Mouse (Mus musculus) midbrain, embryonic 14.5 days (tissue): Measurements from ENCODE around the gene Map4k3. TPM values are rescaled to one million over a fixed set of nuclear protein-coding genes. Genes with fewer than 3 reads are reported as not detected.
"Not testable (repeated sequence)": the region's sequence is repeated elsewhere in the genome, so short reads cannot be mapped to it uniquely, and the experiment has no call there.

Source experiments
- ATAC-seq: fragments of 200-750 bp; cut with Nextera tagmentation; 2 replicates; pipeline ENCODE4 v1.8.0; 2017; ENCODE audit warnings: moderate number of reproducible peaks, moderate library complexity; ENCODE audit not compliant: low FRiP score, low TSS enrichment
- DNase-seq: peaks from one replicate; pipeline ENCODE4 v3.0.0-alpha.2; 2015
- H3K27ac ChIP-seq: fragments of 300-500 bp; sonication (generic); replicated peaks from 2 replicates; pipeline ENCODE4 v1.5.1; 2014; ENCODE audit warnings: mild to moderate bottlenecking, low read depth, low read length, moderate library complexity
- H3K27me3 ChIP-seq: fragments of 300-500 bp; sonication (generic); 2 replicates; pipeline ENCODE4 v1.6.1; 2014; ENCODE audit warnings: low read length, control low read depth, mixed read lengths; ENCODE audit not compliant: control insufficient read depth, insufficient read depth
- H3K36me3 ChIP-seq: fragments of 300-500 bp; sonication (generic); 2 replicates; pipeline ENCODE4 v1.6.1; 2014; ENCODE audit warnings: low read length, control low read depth; ENCODE audit not compliant: control insufficient read depth, insufficient read depth
- H3K4me1 ChIP-seq: fragments of 300-500 bp; sonication (generic); 2 replicates; pipeline ENCODE4 v1.6.1; 2014; ENCODE audit warnings: mild to moderate bottlenecking, antibody characterized with exemption, low read length, control low read depth; ENCODE audit not compliant: control insufficient read depth, insufficient read depth
- H3K4me2 ChIP-seq: fragments of 300-500 bp; sonication (generic); 2 replicates; pipeline ENCODE4 v1.6.1; 2014; ENCODE audit warnings: mild to moderate bottlenecking, low read length, moderate library complexity
- H3K4me3 ChIP-seq: fragments of 300-500 bp; sonication (generic); replicated peaks from 2 replicates; pipeline ENCODE4 v1.5.1; 2014; ENCODE audit warnings: low read depth, low read length
- H3K9ac ChIP-seq: fragments of 300-500 bp; sonication (generic); replicated peaks from 2 replicates; pipeline ENCODE4 v1.6.1; 2014; ENCODE audit warnings: mild to moderate bottlenecking, low read length, moderate library complexity
- H3K9me3 ChIP-seq: fragments of 300-500 bp; sonication (generic); 2 replicates; pipeline ENCODE4 v1.6.1; 2016; ENCODE audit warnings: low read length, control low read depth, mixed read lengths; ENCODE audit not compliant: control insufficient read depth
- WGBS: fragments of 180-500 bp; shearing (Covaris S2); extraction: QIAGEN DNeasy Blood & Tissue Kit; methylation state at CpG from one replicate; pipeline ENCODE4 v1.1.7; 2014; 5-methylcytosine and 5-hydroxymethylcytosine counted together
- polyA plus RNA-seq: library from polyadenylated mRNA; unstranded; fragments of >200 nt; fragmentation: Nextera tagmentation; extraction: Ambion mirVana; gene quantifications from 2 replicates; pipeline ENCODE4 v1.2.1, GENCODE M21; 2014

The Map4k3 gene
- polyA plus RNA-seq, 1 experiment from 2014 or later: 39.7 TPM

DNA sequence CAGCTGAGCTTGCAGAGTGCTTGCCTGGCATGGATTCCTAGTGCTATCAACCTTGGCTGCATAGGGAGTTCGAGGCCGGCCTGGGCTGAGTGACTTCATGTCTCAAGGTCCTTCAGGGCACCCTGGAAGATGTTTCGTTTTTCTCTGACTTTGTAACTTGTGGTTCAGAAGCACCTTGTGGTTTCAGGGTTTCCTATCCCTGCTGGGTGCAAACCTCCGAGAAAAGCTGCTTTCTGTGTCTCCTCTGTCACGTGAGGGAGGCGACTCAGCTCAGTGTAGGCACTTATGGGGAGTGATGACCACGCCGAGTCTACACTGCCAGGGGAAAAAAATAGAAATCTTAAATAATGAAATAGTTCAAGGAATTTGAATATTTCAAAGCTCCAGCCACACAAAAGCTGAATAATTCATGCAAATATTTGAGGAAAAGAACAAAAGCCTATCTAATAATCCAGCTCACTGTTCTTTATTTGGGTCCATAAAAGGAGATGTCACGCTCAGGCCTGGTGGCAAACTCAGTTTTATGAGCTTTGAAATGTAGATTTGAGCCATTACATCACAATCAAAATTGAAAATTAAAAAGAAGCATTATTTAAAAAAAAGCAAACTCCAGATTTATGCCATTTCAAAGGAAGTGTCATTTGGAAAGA, 34.2 kb upstream of the Map4k3 start:
- Histone ChIP-seq H3K9me3 (no peaks in the 10 kb centered on the region), H3K4me1 (peaks cover 6% of the 10 kb centered on the region; the same call in 1 of the 2 replicates), H3K27me3 (no peaks in the 10 kb centered on the region), H3K4me3 (no peak overlapping the region), H3K27ac (0 out of 2 replicates have a peak overlapping the region, but pooled peaks have one; percentile 8), H3K4me2 (0 out of 2 replicates have a peak overlapping the region, but pooled peaks have one; percentile 12), H3K36me3 (no peaks in the 10 kb centered on the region), H3K9ac (no peak overlapping the region)
- WGBS: 46% methylated on average over 9 of the region's 9 CpGs
- ATAC-seq (no peak), DNase-seq (peak; percentile 35)

DNA sequence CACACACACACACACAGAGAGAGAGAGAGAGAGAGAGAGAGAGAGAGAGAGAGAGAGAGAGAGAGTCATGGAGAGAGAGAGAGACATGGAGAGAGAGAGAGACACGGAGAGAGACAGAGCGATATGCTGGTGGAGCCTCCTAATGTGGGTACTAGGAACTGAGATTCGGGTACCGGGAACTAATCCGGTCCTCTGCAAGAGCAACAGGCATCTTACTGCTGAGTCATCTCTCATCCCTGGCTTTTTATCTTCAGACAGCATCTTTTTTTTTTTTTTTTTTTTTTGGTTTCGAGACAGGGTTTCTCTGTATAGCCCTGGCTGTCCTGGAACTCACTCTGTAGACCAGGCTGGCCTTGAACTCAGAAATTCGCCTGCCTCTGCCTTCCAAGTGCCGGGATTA, 32.9 kb upstream of the Map4k3 start:
- H3K4me2 ChIP-seq, H3K9me3 ChIP-seq, H3K27ac ChIP-seq, H3K9ac ChIP-seq, H3K4me3 ChIP-seq, H3K36me3 ChIP-seq, H3K4me1 ChIP-seq, DNase-seq, H3K27me3 ChIP-seq, ATAC-seq: not testable (repeated sequence)
- 90% methylated on average over 8 of the region's 8 CpGs for WGBS

DNA sequence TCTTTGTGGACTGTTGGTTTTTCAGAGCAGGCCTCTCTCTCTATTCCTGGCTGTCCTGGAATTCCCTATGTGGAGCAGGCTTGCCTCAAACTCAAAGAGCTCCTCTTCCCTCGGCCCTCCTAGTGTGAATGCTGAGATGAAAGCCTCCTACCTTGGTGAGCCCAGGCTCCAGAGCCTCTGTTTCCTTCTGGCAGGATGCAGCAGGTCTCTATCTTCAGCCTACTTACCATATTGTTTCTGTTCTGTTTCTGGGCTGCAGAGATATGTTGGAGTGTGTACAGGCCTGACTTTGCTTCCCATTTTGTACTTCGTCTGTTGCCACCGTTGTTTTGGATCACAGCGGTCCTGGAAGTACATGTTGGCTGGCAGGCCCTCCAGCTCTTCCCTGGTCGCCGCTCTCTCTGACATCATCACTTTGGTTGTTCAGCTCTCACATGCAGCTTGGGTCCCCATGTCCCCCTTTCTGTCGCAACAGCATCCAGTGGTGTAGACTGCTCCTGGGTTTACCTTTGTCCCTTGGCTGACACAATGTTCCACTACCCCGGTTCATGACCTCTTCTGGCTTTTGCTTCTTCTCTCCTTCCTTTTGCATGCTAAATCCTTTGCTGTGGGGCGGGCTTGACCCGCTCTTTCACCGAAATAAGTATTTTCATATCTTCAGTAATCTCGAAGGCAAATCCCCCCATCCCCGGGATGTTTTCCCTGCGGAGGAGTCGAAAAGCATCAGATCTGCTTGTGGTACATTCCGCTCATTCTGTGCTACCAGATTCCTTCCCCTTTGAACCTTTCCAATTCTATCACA, 32.3 kb upstream of the Map4k3 start:
- no peak overlapping the region for H3K9ac ChIP-seq
- no peaks in the 10 kb centered on the region for H3K36me3 ChIP-seq
- no peak overlapping the region for H3K27ac ChIP-seq
- no peaks in the 10 kb centered on the region for H3K27me3 ChIP-seq
- H3K4me1 ChIP-seq: peaks cover 6% of the 10 kb centered on the region; the same call in 1 of the 2 replicates
- no peak for DNase-seq
- no peak for ATAC-seq
- H3K4me3 ChIP-seq: no peak overlapping the region
- no peak overlapping the region for H3K4me2 ChIP-seq
- 95% methylated on average over 16 of the region's 16 CpGs for WGBS
- H3K9me3 ChIP-seq: no peaks in the 10 kb centered on the region

DNA sequence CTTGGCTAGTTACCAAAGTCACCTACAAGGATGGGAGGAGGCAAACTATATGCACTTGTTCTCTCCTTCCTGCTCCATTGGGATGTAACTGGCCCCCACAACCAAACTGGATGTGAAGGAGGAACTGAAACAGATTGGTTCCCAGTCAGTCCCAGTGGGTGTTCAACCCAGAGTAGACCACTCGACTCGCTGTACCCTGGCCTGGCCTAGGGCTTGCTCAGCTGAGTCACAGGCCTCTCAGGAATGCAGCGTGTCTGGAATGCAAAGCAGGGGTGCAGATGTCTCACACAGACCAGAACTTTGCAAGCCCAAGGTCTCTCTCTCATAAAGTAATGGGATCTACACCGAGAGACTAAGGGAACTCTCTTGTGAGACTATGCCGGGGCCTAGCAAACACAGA, 27.8 kb upstream of the Map4k3 start:
- Histone ChIP-seq H3K9ac (no peak overlapping the region), H3K27me3 (no peaks in the 10 kb centered on the region), H3K4me3 (no peak overlapping the region), H3K27ac (no peak overlapping the region), H3K4me1 (no peaks in the 10 kb centered on the region), H3K4me2 (no peak overlapping the region), H3K36me3 (no peaks in the 10 kb centered on the region), H3K9me3 (no peaks in the 10 kb centered on the region)
- ATAC-seq: no peak
- no peak for DNase-seq
- 82% methylated on average over 5 of the region's 5 CpGs for WGBS

DNA sequence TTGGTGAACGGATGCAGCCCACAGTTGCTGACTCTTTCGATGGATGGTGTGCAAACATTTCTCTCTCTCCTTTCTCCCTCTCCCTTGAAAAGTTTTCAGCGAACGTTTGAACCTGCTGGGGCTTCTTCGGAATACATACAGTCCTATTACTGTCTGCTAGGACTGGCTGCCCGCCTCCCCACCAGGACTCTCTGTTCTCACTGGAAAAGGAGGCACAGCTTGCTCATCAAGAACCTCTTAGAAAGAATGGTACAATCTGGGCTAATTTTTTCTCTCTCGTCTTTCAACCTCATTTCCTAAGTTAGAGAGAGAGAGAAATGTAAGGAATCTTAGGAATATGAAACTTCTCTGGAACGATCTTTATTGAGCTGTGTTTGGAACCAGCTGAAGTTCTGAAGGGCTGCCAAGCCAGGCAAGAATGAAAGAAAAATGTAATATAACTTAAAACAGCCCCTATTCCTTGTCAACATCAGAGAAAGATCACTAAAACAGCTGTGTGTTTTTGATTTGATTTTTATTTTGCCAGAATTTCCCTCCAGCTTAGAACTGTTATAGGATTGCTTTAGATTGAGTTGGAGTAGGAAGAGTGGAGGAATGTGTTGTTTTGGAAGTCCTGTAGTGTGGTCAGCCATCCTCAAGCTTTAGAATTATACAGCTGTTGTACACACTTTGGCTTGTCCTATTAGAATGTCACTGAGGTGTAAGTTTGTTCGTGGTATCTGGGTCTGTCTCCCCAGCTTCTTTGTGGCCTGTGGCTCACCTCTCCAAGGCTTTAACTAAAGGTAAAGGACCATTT, 27.0 kb upstream of the Map4k3 start:
- Histone ChIP-seq H3K27ac (no peak overlapping the region), H3K9me3 (no peaks in the 10 kb centered on the region), H3K36me3 (no peaks in the 10 kb centered on the region), H3K27me3 (no peaks in the 10 kb centered on the region), H3K4me2 (no peak overlapping the region), H3K9ac (no peak overlapping the region), H3K4me1 (no peaks in the 10 kb centered on the region), H3K4me3 (no peak overlapping the region)
- ATAC-seq: no peak
- 86% methylated on average over 9 of the region's 9 CpGs for WGBS
- no peak for DNase-seq

DNA sequence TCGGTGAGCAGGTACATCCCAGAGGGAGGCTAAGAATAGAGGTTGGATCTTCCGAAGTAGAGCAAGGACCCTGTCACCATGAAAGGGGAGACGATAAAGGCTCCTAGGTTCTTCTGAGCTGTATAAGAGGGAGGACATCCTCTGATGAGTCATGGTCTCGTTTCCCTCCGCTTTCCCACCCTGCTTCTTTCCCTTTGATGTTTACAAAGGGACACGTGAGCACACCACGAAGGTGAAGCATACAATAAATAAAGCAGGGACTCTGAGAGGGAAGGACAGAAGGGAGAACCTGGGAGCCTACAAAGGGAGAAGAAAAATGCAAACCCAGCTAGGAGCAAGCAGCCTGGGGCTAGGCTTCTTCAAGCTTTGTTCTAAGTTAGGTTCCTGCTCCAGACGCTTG, 26.3 kb upstream of the Map4k3 start:
- ATAC-seq: no peak
- H3K27me3 ChIP-seq: no peaks in the 10 kb centered on the region
- 70% methylated on average over 8 of the region's 8 CpGs for WGBS
- no peak for DNase-seq
- H3K9me3 ChIP-seq: no peaks in the 10 kb centered on the region
- H3K27ac ChIP-seq: no peak overlapping the region
- no peak overlapping the region for H3K4me3 ChIP-seq
- H3K4me2 ChIP-seq: no peak overlapping the region
- no peaks in the 10 kb centered on the region for H3K4me1 ChIP-seq
- no peaks in the 10 kb centered on the region for H3K36me3 ChIP-seq
- H3K9ac ChIP-seq: no peak overlapping the region

DNA sequence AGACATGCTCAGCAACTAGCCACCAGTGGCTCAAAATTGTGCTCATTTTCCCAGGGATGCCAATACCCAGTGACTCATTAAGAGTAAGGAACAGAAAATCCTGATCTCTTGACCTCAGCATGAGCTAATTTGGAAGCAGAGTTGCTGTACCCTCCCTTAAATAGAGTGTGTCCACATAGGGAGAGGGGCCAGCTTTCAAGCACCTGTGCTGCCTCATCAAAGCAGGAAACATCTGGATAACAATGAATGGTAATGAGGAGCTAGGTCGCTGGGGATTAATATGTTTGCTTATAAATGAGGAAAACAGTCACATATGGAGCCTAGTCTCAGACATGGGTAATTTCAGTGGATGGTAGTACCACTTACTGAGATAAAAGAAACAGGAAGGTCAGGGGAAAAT, 24.2 kb upstream of the Map4k3 start:
- no peaks in the 10 kb centered on the region for H3K9me3 ChIP-seq
- H3K4me3 ChIP-seq: no peak overlapping the region
- no peak for DNase-seq
- no peak overlapping the region for H3K4me2 ChIP-seq
- no peaks in the 10 kb centered on the region for H3K36me3 ChIP-seq
- H3K9ac ChIP-seq: no peak overlapping the region
- 20% methylated on average over 1 of the region's 1 CpGs for WGBS
- no peak overlapping the region for H3K27ac ChIP-seq
- no peaks in the 10 kb centered on the region for H3K4me1 ChIP-seq
- H3K27me3 ChIP-seq: no peaks in the 10 kb centered on the region
- no peak for ATAC-seq

DNA sequence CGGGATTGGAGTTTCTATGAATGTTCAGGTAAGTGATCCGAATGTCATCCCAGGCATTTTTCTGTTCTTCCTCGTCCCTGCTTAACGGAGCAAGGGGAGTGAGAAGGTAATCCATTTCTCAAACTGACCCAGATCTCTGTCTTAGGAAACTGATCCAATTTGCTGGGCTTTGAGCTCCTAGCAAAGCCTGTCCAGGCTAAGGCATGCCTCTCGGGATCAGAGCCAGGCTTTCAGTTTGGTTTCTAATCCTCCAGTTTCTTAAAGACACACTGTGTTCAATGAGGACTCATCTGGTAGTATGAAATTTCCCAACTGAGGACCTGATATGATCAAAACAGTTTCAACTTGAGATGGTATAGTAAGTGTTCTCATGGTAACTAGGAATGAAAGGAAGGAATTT, 11.1 kb upstream of the Map4k3 start:
- WGBS: 49% methylated on average over 5 of the region's 5 CpGs
- peak; percentile 21 for DNase-seq

More for the DNA sequence above, 11.1 kb upstream of the Map4k3 start:
- Histone ChIP-seq H3K9ac (no peak overlapping the region), H3K4me3 (no peak overlapping the region), H3K4me2 (no peak overlapping the region), H3K9me3 (no peaks in the 10 kb centered on the region), H3K27me3 (no peaks in the 10 kb centered on the region), H3K36me3 (no peaks in the 10 kb centered on the region), H3K27ac (no peak overlapping the region), H3K4me1 (no peaks in the 10 kb centered on the region)
- no peak for ATAC-seq
